Mouse (Mus musculus) hindbrain, embryonic 16.5 days (tissue): ENCODE data around the gene Cacna2d3. TPM values are rescaled to one million over a fixed set of nuclear protein-coding genes. Genes with fewer than 3 reads are reported as not detected.

ENCODE experiments used
- ATAC-seq: fragments of 200-750 bp; cut with Nextera tagmentation; 2 replicates; pipeline ENCODE4 v1.8.0; 2017; ENCODE audit warnings: moderate TSS enrichment, moderate library complexity
- H3K27ac ChIP-seq: fragments of 300-500 bp; sonication (generic); 2 replicates; pipeline ENCODE4 v1.5.1; 2014; ENCODE audit warnings: low read depth, mild to moderate bottlenecking, control low read depth, low read length, moderate library complexity
- H3K27me3 ChIP-seq: fragments of 300-500 bp; sonication (generic); replicated peaks from 2 replicates; pipeline ENCODE4 v1.6.1; 2014; ENCODE audit warnings: low read length; ENCODE audit not compliant: control insufficient read depth, insufficient read depth
- H3K36me3 ChIP-seq: fragments of 300-500 bp; sonication (generic); 2 replicates; pipeline ENCODE4 v1.6.1; 2014; ENCODE audit warnings: mild to moderate bottlenecking, low read length, moderate library complexity, mixed read lengths; ENCODE audit not compliant: control insufficient read depth, insufficient read depth
- H3K4me1 ChIP-seq: fragments of 300-500 bp; sonication (generic); 2 replicates; pipeline ENCODE4 v1.6.1; 2014; ENCODE audit warnings: low read depth, low read length; ENCODE audit not compliant: control insufficient read depth, insufficient read depth
- H3K4me2 ChIP-seq: fragments of 300-500 bp; sonication (generic); 2 replicates; pipeline ENCODE4 v1.6.1; 2014; ENCODE audit warnings: mild to moderate bottlenecking, low read length, control low read depth, moderate library complexity
- H3K4me3 ChIP-seq: fragments of 300-500 bp; sonication (generic); 2 replicates; pipeline ENCODE4 v1.5.1; 2014; ENCODE audit warnings: mild to moderate bottlenecking, low read length, control low read depth, moderate library complexity
- H3K9ac ChIP-seq: fragments of 300-500 bp; sonication (generic); 2 replicates; pipeline ENCODE4 v1.6.1; 2014; ENCODE audit warnings: low read depth, mild to moderate bottlenecking, control low read depth, low read length, moderate library complexity
- H3K9me3 ChIP-seq: fragments of 300-500 bp; sonication (generic); 2 replicates; pipeline ENCODE4 v1.6.1; 2014; ENCODE audit warnings: mild to moderate bottlenecking, low read length, moderate library complexity; ENCODE audit not compliant: control insufficient read depth
- WGBS: fragments of 180-500 bp; shearing (Covaris S2); extraction: QIAGEN DNeasy Blood & Tissue Kit; methylation state at CpG from one replicate; pipeline ENCODE4 v1.1.7; 2014; 5-methylcytosine and 5-hydroxymethylcytosine counted together
- polyA plus RNA-seq: library from polyadenylated mRNA; unstranded; fragments of >200 nt; fragmentation: Nextera tagmentation; extraction: Ambion mirVana; gene quantifications from 2 replicates; pipeline ENCODE4 v1.2.1, GENCODE M21; 2015

The Cacna2d3 gene
- polyA plus RNA-seq, 1 experiment from 2014 or later = 32.8 TPM

DNA sequence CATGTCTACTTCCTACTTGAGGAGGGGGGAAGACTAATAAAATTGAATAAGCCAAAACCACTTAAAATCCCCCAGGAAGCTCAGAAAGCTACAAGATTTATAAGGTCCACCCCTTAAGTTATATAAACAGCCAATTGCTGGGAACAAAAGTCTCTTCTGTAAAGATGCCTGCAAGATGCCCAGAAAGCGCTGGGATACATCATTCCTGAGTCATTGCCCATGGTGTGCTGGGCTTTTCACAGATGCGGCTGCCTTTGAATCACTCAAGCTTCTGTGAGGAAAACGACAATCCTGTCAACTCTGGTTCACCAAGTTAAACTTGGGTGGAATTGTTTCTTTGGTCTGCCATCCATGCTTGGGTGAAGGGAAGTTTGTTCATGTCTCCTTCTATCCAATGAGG, 165.5 kb downstream of the Cacna2d3 start:
- H3K4me1 ChIP-seq = no peaks in the 10 kb centered on the region
- H3K36me3 ChIP-seq = no peaks in the 10 kb centered on the region
- no peak overlapping the region for H3K27ac ChIP-seq
- H3K27me3 ChIP-seq = no peaks in the 10 kb centered on the region
- H3K9me3 ChIP-seq = no peaks in the 10 kb centered on the region
- no peak for ATAC-seq
- no peak overlapping the region for H3K4me2 ChIP-seq
- H3K4me3 ChIP-seq = no peak overlapping the region
- WGBS = 80% methylated on average over 3 of the region's 3 CpGs
- no peak overlapping the region for H3K9ac ChIP-seq

DNA sequence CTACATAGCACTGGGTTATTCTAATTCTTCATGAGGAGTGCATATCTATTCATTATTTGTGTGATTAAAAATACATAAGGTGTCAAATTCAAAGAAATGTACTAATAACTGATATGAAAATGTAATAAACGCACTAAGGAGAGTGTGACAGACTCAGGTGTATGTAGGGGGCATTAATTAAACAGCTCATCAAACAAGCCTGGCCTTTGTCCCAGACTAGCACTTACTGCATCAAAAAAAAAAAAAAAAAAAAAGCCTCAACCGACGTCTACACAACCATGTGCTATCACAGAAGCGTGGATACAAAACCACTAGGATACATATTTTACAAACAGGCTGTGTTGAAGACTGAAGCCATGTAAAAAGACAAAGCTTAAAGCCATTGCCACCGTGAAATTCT, 169.2 kb downstream of the Cacna2d3 start:
- H3K27ac ChIP-seq = no peak overlapping the region
- H3K9ac ChIP-seq = no peak overlapping the region
- no peak overlapping the region for H3K4me3 ChIP-seq
- no peaks in the 10 kb centered on the region for H3K9me3 ChIP-seq
- no peaks in the 10 kb centered on the region for H3K27me3 ChIP-seq
- H3K4me2 ChIP-seq = no peak overlapping the region
- H3K4me1 ChIP-seq = no peaks in the 10 kb centered on the region
- ATAC-seq = no peak
- H3K36me3 ChIP-seq = no peaks in the 10 kb centered on the region
- WGBS = 55% methylated on average over 5 of the region's 5 CpGs

DNA sequence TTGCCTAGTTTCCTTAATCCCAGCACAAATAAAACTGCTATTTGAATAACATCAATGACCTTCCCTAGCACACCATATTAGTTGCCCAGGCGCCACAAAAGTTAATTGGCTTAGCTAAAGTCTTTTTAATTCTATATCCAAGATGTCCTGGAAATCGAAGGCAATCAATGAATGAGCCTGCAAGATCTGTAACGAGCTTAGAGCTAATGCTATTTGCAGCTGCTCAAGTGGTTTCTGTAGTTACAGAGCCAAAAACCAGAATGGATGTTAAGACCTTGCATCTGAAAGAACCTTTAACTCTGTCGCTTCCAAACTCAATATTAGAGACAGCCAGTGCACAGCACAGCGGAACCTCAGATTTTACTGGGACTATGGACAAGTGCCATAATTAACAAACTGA, 173.0 kb downstream of the Cacna2d3 start:
- H3K4me1 ChIP-seq = no peaks in the 10 kb centered on the region
- no peaks in the 10 kb centered on the region for H3K36me3 ChIP-seq
- ATAC-seq = no peak
- H3K4me2 ChIP-seq = no peak overlapping the region
- no peak overlapping the region for H3K27ac ChIP-seq
- H3K27me3 ChIP-seq = no peaks in the 10 kb centered on the region
- H3K4me3 ChIP-seq = no peak overlapping the region
- no peak overlapping the region for H3K9ac ChIP-seq
- H3K9me3 ChIP-seq = no peaks in the 10 kb centered on the region
- 68% methylated on average over 5 of the region's 5 CpGs for WGBS

DNA sequence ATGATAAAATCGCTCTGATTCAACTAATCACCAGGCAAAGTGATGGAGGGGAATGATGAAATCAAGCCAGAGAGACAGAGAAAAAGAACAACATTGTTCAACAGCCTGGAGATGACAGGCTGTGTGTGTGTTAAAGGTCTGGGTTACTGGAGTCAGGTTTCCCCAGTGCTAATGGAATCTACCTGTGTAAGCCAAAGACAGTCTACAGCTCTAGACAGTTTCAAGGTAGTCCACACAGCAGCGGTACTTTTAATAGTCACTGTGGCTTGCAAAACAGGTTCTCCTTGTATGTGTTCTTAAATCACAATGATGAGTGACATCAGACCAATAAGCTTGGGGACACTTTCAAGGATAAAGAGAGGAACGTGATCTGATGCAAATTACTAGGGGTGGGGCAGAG, 191.1 kb downstream of the Cacna2d3 start:
- Histone ChIP-seq H3K27me3 (no peaks in the 10 kb centered on the region), H3K9me3 (no peaks in the 10 kb centered on the region), H3K4me2 (no peak overlapping the region), H3K36me3 (no peaks in the 10 kb centered on the region), H3K9ac (no peak overlapping the region), H3K4me3 (no peak overlapping the region), H3K4me1 (peaks cover 2% of the 10 kb centered on the region; the same call in 1 of the 2 replicates), H3K27ac (no peak overlapping the region)
- ATAC-seq = no peak
- 82% methylated on average over 3 of the region's 3 CpGs for WGBS

- H3K27ac ChIP-seq = no peak overlapping the region
- no peak for ATAC-seq
- H3K27me3 ChIP-seq = no peaks in the 10 kb centered on the region
- no peaks in the 10 kb centered on the region for H3K36me3 ChIP-seq
- WGBS = 50% methylated on average over 10 of the region's 10 CpGs
- peaks cover 2% of the 10 kb centered on the region; the same call in 1 of the 2 replicates for H3K4me1 ChIP-seq
- no peak overlapping the region for H3K4me2 ChIP-seq
- H3K9me3 ChIP-seq = no peaks in the 10 kb centered on the region
- H3K9ac ChIP-seq = no peak overlapping the region
- H3K4me3 ChIP-seq = no peak overlapping the region
Observed at GRCm38 (mm10) chr14:29528696-29529095, 193.0 kb downstream of the Cacna2d3 start.

GRCm38 (mm10) chr14:29519751-29520669, 201.7 kb downstream of the Cacna2d3 start:
- 24% methylated on average over 7 of the region's 7 CpGs for WGBS
- ATAC-seq = 0 out of 2 replicates have a peak, but pooled peaks have one; percentile 27
- peak overlapping the region; percentile 19; the same call in 1 of the 2 replicates for H3K27ac ChIP-seq

DNA sequence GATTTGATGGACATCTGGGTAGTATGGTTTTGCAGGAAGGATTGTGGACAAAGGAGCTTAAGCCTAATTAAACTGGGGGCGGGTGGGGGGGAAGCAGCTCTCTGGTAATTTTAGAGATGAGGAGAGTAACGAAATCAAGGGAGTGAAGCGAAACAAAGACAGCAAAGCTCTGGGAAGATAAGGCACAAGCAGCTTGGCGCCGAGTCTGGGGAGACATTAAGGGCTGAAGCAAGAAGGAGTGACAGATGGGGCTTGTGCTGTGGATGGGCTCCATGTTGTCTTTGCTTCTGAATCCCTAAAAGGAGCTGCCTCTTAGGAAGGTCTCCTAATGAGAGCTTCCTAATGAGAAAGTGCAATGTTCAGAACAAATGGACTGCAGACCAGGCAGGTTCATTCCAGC, 219.0 kb downstream of the Cacna2d3 start:
- Histone ChIP-seq H3K4me3 (no peak overlapping the region), H3K27me3 (no peaks in the 10 kb centered on the region), H3K4me2 (no peak overlapping the region), H3K9ac (no peak overlapping the region), H3K27ac (no peak overlapping the region), H3K36me3 (no peaks in the 10 kb centered on the region), H3K9me3 (no peaks in the 10 kb centered on the region), H3K4me1 (no peaks in the 10 kb centered on the region)
- ATAC-seq = peak; percentile 24; the same call in 1 of the 2 replicates
- 67% methylated on average over 5 of the region's 5 CpGs for WGBS

More at GRCm38 (mm10) chr14:29519751-29520669, 201.7 kb downstream of the Cacna2d3 start:
- H3K9me3 ChIP-seq = no peaks in the 10 kb centered on the region
- no peaks in the 10 kb centered on the region for H3K36me3 ChIP-seq
- H3K4me2 ChIP-seq = no peak overlapping the region
- no peaks in the 10 kb centered on the region for H3K27me3 ChIP-seq
- H3K4me1 ChIP-seq = peaks cover 5% of the 10 kb centered on the region
- no peak overlapping the region for H3K4me3 ChIP-seq
- H3K9ac ChIP-seq = no peak overlapping the region

DNA sequence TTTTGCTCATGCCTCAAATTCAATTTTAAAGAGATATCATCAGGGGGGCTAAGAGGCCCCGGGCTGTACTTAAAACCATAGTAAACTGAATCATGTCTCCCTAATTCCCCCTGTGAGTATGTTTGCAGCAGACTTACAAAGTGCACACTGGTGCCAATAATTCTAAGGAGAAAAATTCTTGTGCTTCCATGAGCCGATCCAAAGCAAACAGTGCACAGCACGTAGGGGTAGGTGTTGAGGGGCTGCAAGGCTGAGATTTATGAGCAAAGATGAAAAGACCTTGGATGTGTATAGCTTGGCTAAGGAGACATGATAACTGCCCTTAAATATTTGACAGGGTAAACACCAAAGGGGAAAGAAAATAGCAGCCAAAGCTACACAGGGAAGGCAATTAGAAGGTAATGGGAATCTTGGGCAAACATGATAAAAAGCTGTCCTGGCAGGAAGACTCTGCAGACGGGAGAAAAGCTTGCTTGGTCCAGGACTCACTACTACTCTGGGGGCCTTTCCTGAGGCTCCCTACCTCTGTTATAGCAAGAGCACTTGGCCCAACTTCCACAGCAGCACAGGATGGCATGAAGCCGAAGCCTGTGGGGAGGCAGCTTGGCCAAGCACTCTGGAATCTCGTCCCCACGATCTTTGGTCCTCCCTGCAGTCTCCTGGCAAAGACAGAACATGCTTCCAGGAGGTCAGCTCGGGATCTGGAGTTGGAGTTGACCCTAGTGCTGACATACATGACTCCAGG, 222.9 kb downstream of the Cacna2d3 start:
- 66% methylated on average over 8 of the region's 8 CpGs for WGBS
- H3K4me1 ChIP-seq = no peaks in the 10 kb centered on the region
- no peaks in the 10 kb centered on the region for H3K27me3 ChIP-seq
- H3K4me2 ChIP-seq = no peak overlapping the region
- no peaks in the 10 kb centered on the region for H3K36me3 ChIP-seq
- no peak overlapping the region for H3K27ac ChIP-seq
- no peak for ATAC-seq
- no peak overlapping the region for H3K9ac ChIP-seq
- no peaks in the 10 kb centered on the region for H3K9me3 ChIP-seq
- no peak overlapping the region for H3K4me3 ChIP-seq

DNA sequence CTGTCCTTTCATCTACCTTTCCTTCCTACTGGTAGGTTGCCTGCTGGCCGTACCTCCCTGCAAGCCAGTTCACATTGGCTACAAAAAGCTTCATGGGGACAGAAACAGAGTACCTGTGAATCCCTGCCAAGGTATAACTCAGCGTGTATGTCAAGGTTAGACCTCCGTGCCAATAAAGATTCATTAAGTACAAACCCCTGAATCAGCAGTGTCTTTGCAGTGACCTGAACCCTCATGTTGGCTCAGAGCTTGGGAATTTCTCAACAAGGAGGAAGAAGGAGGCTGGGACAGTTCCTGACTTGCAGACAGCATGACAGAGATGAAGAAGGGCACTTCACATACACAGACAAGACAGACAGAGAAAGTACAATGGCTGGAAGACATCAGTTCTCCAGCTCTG, 225.1 kb downstream of the Cacna2d3 start:
- Histone ChIP-seq H3K27ac (no peak overlapping the region), H3K27me3 (no peaks in the 10 kb centered on the region), H3K9ac (no peak overlapping the region), H3K4me3 (no peak overlapping the region), H3K36me3 (no peaks in the 10 kb centered on the region), H3K9me3 (no peaks in the 10 kb centered on the region), H3K4me1 (no peaks in the 10 kb centered on the region), H3K4me2 (no peak overlapping the region)
- 96% methylated on average over 3 of the region's 3 CpGs for WGBS
- no peak for ATAC-seq
